Mouse (Mus musculus) C2C12 (cell line): ENCODE results near the gene Cldn7.
A peak's percentile ranks its signal among the peaks of the same experiment; 100 is the strongest.

Experiments
- CEBPB ChIP-seq: IDR thresholded peaks from one replicate; pipeline ENCODE4 v1.6.1; 2011; ENCODE audit warnings: low read depth, mild to moderate bottlenecking, control low read depth, moderate library complexity
- CTCF ChIP-seq: IDR thresholded peaks from one replicate; pipeline ENCODE4 v1.5.1; 2011; ENCODE audit not compliant: control insufficient read depth, insufficient read depth, insufficient read length
- FOSL1 ChIP-seq: IDR thresholded peaks from one replicate; pipeline ENCODE4 v1.8.0; 2011; ENCODE audit warnings: mild to moderate bottlenecking, low read length; ENCODE audit not compliant: poor library complexity, insufficient read depth, severe bottlenecking
- MAX ChIP-seq: IDR thresholded peaks from one replicate; pipeline ENCODE4 v1.6.1; 2011; ENCODE audit warnings: mild to moderate bottlenecking, control low read depth
- MYOG ChIP-seq: IDR thresholded peaks from one replicate; pipeline ENCODE4 v1.6.1; 2011; ENCODE audit not compliant: control insufficient read depth, insufficient read length; ENCODE audit errors: extremely low read depth
- USF1 ChIP-seq: IDR thresholded peaks from one replicate; pipeline ENCODE4 v1.6.1; 2011; ENCODE audit warnings: low read depth, mild to moderate bottlenecking, control low read depth, moderate library complexity

DNA sequence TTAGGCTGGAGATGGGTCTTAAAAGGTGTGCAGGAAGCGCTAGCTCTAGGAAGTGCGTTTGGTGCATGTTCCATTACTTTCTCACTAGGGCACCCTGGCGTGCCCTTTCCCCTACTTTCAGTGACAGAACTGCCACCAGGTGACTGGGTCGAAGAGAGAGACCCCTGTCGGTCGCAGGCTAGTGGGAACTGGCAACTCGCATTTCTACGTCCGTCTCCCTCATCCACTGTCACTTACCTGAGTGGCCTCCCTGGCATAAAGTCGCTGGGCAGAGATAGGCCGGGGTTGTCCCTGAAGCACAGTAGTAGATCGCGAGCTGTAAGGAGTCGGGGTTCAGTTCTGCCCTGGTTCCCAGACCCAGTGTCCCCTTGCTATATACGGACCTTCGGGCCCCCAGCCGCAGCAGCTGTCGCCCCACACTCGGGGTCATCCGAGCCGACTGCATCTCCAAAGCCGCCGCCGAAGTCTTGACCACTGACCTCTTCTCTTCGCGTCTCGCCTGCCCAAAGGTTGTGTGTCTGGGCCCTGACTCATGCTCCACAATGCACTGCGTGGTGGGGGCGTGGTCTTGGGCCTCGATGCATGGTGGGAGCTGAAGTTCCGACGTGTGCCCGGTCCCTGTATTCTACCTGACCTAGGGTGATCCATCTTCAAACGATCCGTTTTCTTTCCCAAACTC, 50.4 kb downstream of the Cldn7 start, which contains the start of gene Acadvl:
- TF ChIP-seq MYOG (no peak), CTCF (no peak), CEBPB (no peak), USF1 (no peak), FOSL1 (no peak), MAX (peak; percentile 83)
